Mouse (Mus musculus) heart, embryonic 16.5 days (tissue): ENCODE data around the gene Cacna1c. TPM values are rescaled to one million over a fixed set of nuclear protein-coding genes. Genes with fewer than 3 reads are reported as not detected.

ENCODE experiments used
- ATAC-seq: fragments of 200-750 bp; cut with Nextera tagmentation; replicated peaks from 2 replicates; pipeline ENCODE4 v1.8.0; 2017; ENCODE audit warnings: moderate number of reproducible peaks; ENCODE audit not compliant: insufficient read depth, low FRiP score; ENCODE audit errors: extremely low read depth
- H3K27ac ChIP-seq: fragments of 300-500 bp; sonication (generic); 2 replicates; pipeline ENCODE4 v1.5.1; 2014; ENCODE audit warnings: mild to moderate bottlenecking, low read length, control low read depth, moderate library complexity
- H3K27me3 ChIP-seq: fragments of 300-500 bp; sonication (generic); 2 replicates; pipeline ENCODE4 v1.6.1; 2014; ENCODE audit warnings: low read length, mixed read lengths; ENCODE audit not compliant: control insufficient read depth, insufficient read depth
- H3K36me3 ChIP-seq: fragments of 300-500 bp; sonication (generic); 2 replicates; pipeline ENCODE4 v1.6.1; 2014; ENCODE audit not compliant: control insufficient read depth, insufficient read depth
- H3K4me1 ChIP-seq: fragments of 300-500 bp; sonication (generic); 2 replicates; pipeline ENCODE4 v1.6.1; 2014; ENCODE audit warnings: low read length, mixed read lengths; ENCODE audit not compliant: control insufficient read depth, insufficient read depth
- H3K4me2 ChIP-seq: fragments of 300-500 bp; sonication (generic); 2 replicates; pipeline ENCODE4 v1.6.1; 2014; ENCODE audit warnings: low read depth, mild to moderate bottlenecking, control low read depth, low read length
- H3K4me3 ChIP-seq: fragments of 300-500 bp; sonication (generic); 2 replicates; pipeline ENCODE4 v1.5.1; 2014; ENCODE audit warnings: mild to moderate bottlenecking, control low read depth, low read length
- H3K9ac ChIP-seq: fragments of 300-500 bp; sonication (generic); 2 replicates; pipeline ENCODE4 v1.6.1; 2014; ENCODE audit warnings: low read length, control low read depth
- H3K9me3 ChIP-seq: fragments of 300-500 bp; sonication (generic); replicated peaks from 2 replicates; pipeline ENCODE4 v1.6.1; 2016; ENCODE audit warnings: low read length; ENCODE audit not compliant: control insufficient read depth
- WGBS: fragments of 180-500 bp; shearing (Covaris S2); extraction: QIAGEN DNeasy Blood & Tissue Kit; methylation state at CpG from one replicate; pipeline ENCODE4 v1.1.7; 2014; 5-methylcytosine and 5-hydroxymethylcytosine counted together
- polyA plus RNA-seq: library from polyadenylated mRNA; unstranded; fragments of >200 nt; fragmentation: Nextera tagmentation; extraction: Ambion mirVana; gene quantifications from 2 replicates; pipeline ENCODE4 v1.2.1, GENCODE M21; 2015

The Cacna1c gene
- polyA plus RNA-seq, 1 experiment from 2014 or later = 66.2 TPM

DNA sequence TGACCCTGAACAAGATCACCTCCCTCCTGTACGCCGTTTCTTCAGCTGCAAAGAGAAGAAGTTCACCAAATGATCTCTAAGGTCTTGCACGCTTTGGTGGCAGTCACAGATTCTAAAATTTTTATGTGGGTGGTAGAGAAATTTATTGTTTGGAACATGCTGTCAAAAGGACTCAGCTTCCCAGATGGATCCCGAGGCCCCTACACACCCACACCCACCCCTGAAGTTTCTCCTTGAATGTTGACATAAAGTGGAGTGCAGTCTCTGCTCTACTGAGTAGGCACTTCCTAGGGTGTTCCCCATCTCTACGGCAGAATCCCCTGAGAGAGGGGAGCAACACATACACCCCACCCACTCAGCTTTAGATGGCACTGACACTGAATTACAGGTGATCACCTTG, 127.1 kb downstream of the Cacna1c start:
- Histone ChIP-seq H3K36me3 (no peaks in the 10 kb centered on the region), H3K9me3 (no peaks in the 10 kb centered on the region), H3K27me3 (no peaks in the 10 kb centered on the region), H3K4me3 (no peak overlapping the region), H3K27ac (no peak overlapping the region), H3K4me2 (no peak overlapping the region), H3K4me1 (peaks cover 80% of the 10 kb centered on the region), H3K9ac (no peak overlapping the region)
- no peak for ATAC-seq
- 79% methylated on average over 5 of the region's 5 CpGs for WGBS

DNA sequence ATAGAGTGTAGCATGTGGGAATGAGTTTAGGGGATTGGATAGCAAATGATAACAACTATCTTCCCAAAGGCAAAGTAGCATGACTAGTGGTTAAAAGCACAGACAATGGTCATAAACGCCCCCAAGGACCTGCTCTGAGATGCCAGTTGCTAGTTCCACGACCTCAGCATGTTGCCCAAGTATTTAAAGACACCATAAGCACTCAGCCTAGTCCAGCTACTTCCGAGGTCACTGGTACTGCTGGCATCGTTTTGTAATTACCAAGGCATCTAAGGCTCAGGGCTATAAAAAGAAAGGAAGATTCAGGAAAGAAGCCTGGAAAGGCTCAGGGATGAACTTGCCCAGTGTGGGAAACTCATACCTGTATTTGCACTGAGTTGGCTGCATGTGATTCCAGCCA, 127.6 kb downstream of the Cacna1c start:
- H3K9me3 ChIP-seq = no peaks in the 10 kb centered on the region
- peaks cover 81% of the 10 kb centered on the region for H3K4me1 ChIP-seq
- H3K4me3 ChIP-seq = no peak overlapping the region
- no peaks in the 10 kb centered on the region for H3K27me3 ChIP-seq
- no peak overlapping the region for H3K4me2 ChIP-seq
- WGBS = 57% methylated on average over 4 of the region's 4 CpGs
- no peak overlapping the region for H3K27ac ChIP-seq
- H3K9ac ChIP-seq = no peak overlapping the region
- no peak for ATAC-seq
- no peaks in the 10 kb centered on the region for H3K36me3 ChIP-seq

DNA sequence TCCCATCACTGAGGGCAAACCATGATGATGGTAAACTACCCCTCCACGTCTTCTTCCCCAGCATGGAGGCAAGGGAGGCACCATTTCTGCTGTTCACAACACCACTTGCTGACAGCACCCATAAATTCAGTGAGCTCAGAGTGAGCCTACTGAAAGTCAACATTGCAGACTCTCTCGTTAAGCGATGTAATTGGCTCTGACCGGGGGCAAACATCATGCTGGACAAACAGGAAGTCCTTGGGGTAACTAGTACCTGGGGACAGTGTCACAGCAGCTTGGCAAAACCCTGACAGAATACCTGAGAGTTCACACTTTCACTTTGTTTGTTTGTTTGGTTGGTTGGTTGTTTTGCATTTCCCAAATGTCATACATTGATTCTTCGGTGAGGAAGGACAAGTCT, 131.3 kb downstream of the Cacna1c start:
- Histone ChIP-seq H3K36me3 (no peaks in the 10 kb centered on the region), H3K4me3 (no peak overlapping the region), H3K4me2 (no peak overlapping the region), H3K27ac (no peak overlapping the region), H3K9ac (no peak overlapping the region), H3K4me1 (peaks cover 70% of the 10 kb centered on the region), H3K27me3 (no peaks in the 10 kb centered on the region), H3K9me3 (no peaks in the 10 kb centered on the region)
- ATAC-seq = no peak
- WGBS = 76% methylated on average over 5 of the region's 5 CpGs

DNA sequence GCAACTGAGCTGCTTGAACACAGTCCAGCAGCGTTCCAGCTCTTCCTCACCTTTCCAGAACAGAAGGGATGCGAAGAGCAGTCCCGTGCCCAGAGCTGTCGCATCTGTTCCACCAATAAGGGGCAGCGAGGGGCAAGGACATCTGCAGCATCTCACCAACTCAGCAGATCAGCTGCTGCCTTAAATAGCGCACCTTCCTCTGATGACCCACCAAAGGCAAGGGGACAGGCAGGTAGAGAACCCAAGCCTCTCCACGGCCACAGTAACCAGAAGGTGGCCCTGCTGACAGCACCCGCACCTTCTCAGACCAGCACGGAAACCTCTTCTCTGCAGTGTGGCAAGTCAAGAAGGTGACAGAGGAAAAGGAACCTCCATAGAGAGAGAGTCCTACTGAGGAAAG, 131.8 kb downstream of the Cacna1c start:
- no peak for ATAC-seq
- WGBS = 63% methylated on average over 9 of the region's 9 CpGs
- H3K9ac ChIP-seq = no peak overlapping the region
- H3K36me3 ChIP-seq = no peaks in the 10 kb centered on the region
- no peak overlapping the region for H3K27ac ChIP-seq
- H3K4me2 ChIP-seq = no peak overlapping the region
- peaks cover 70% of the 10 kb centered on the region for H3K4me1 ChIP-seq
- no peaks in the 10 kb centered on the region for H3K27me3 ChIP-seq
- H3K9me3 ChIP-seq = no peaks in the 10 kb centered on the region
- H3K4me3 ChIP-seq = no peak overlapping the region

DNA sequence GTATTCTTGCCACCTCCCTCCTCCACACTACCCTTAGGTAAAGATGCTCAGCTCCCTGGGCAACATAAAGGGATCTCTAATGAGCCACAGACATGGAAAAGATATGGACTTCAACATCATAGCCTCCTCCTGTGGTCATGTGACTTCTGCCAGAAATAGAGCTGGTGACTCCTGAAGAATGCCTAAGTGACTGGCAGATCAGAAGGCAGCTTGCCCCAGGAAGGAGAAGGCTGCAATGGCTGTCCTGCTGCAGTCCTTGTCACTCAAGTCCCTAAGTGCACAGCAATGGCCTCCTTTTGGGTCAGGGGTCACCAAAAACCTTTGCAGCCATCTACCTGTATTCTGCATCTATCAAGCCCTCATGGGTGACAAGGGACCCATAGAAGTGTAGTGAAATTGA, 133.5 kb downstream of the Cacna1c start:
- peak overlapping the region; percentile 43 for H3K27ac ChIP-seq

DNA sequence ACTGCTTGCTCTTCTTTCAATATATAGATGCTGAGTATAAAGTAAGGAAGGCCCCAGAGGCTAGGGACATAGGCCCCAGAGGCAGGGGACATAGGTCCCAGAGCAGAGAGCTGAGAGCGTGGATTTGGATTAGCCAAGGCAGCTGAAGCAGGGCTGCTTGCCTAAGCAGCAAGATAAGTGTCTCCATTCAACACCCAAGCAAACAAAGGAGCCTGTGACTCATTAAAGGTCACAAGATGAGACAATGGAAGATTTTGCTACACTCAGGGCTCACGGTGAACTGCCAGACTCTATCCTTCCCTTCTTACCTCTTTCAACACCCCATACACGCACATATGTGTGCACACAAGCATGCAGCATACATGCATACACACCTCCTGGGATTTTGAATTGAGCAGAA, 137.3 kb downstream of the Cacna1c start:
- H3K4me1 ChIP-seq = peaks cover 81% of the 10 kb centered on the region
- H3K27ac ChIP-seq = peak overlapping the region; percentile 42
- H3K4me3 ChIP-seq = no peak overlapping the region
- H3K9me3 ChIP-seq = no peaks in the 10 kb centered on the region
- 33% methylated on average over 3 of the region's 3 CpGs for WGBS
- peaks cover 8% of the 10 kb centered on the region for H3K36me3 ChIP-seq
- H3K9ac ChIP-seq = no peak overlapping the region
- no peak for ATAC-seq
- no peak overlapping the region for H3K4me2 ChIP-seq
- H3K27me3 ChIP-seq = no peaks in the 10 kb centered on the region

More for the DNA sequence above, 133.5 kb downstream of the Cacna1c start:
- no peak for ATAC-seq
- peak overlapping the region; percentile 22; the same call in 1 of the 2 replicates for H3K9ac ChIP-seq
- peaks cover 78% of the 10 kb centered on the region for H3K4me1 ChIP-seq
- no peak overlapping the region for H3K4me2 ChIP-seq
- no peaks in the 10 kb centered on the region for H3K9me3 ChIP-seq
- no peaks in the 10 kb centered on the region for H3K27me3 ChIP-seq
- no peak overlapping the region for H3K4me3 ChIP-seq
- no peaks in the 10 kb centered on the region for H3K36me3 ChIP-seq

DNA sequence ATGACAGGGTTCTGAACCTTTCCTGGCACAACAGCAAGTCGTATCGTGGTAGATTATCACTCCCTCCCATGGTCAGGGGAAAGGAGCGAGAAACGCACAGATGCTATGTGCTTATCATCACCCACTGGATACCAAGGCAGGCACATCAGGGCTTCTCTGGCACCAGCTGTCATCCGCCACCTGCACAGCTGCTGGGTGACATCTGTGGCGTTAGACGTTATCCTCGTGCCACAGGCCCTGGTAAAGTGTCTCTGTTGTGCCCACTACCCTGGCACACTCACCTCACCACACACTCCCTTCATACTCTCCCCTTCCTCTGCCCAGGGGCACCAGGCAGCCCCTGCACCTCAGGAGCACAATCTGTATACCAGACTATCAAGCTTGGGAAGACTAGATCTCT, 137.8 kb downstream of the Cacna1c start:
- Histone ChIP-seq H3K36me3 (peaks cover 8% of the 10 kb centered on the region), H3K27ac (peak overlapping the region; percentile 42), H3K9ac (no peak overlapping the region), H3K4me1 (peaks cover 77% of the 10 kb centered on the region), H3K4me2 (no peak overlapping the region), H3K4me3 (no peak overlapping the region), H3K9me3 (no peaks in the 10 kb centered on the region), H3K27me3 (no peaks in the 10 kb centered on the region)
- ATAC-seq = no peak
- WGBS = 50% methylated on average over 8 of the region's 8 CpGs

DNA sequence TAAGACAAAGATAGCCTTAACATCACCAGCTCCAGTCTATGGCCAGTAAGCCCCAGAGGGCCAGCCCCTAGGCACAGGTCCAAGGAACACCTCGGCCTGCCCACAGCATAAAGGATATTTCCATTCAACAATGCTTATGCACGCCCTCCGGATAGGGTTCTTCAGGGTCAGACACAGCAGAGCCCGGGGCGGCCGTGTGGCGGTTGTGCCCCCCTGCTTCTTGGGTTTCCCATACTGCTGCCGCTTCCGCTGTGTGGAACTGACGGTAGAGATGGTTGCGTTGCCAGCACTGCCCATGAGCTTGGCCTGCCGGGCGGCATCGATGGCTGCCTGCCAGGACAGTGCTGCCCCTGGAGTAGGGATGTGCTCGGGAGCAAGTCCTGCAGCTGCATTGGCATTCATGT, 139.1 kb downstream of the Cacna1c start:
- Histone ChIP-seq H3K9ac (no peak overlapping the region), H3K27ac (peak overlapping the region; percentile 58), H3K4me2 (no peak overlapping the region), H3K36me3 (peaks cover 8% of the 10 kb centered on the region), H3K9me3 (no peaks in the 10 kb centered on the region), H3K27me3 (no peaks in the 10 kb centered on the region), H3K4me3 (no peak overlapping the region), H3K4me1 (peaks cover 73% of the 10 kb centered on the region)
- peak; percentile 35 for ATAC-seq
- 47% methylated on average over 15 of the region's 15 CpGs for WGBS

DNA sequence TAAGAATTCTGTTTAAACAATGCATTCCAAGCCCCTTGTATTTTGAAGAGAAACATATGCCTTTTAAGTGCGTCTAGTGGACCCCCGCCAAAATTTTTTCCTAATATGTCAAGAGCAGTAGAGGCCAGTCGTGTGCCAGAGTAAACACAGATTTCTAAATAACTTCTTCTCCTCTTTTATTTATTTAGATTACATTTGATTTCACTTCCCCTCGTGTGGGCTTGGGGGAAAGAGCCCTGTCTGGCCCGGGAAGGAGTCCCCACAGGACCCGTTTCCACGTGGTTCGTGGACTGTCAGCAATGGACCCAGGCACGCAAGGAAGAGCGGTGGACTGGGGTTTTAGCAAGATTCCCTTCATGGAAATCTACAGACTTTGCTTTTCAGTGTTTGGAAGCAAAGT, 143.4 kb downstream of the Cacna1c start:
- 60% methylated on average over 10 of the region's 10 CpGs for WGBS
- H3K36me3 ChIP-seq = peaks cover 8% of the 10 kb centered on the region
- peaks cover 50% of the 10 kb centered on the region for H3K4me1 ChIP-seq
- no peaks in the 10 kb centered on the region for H3K9me3 ChIP-seq
- no peak overlapping the region for H3K9ac ChIP-seq
- H3K4me3 ChIP-seq = no peak overlapping the region
- H3K4me2 ChIP-seq = peak overlapping the region; percentile 36
- H3K27me3 ChIP-seq = no peaks in the 10 kb centered on the region
- H3K27ac ChIP-seq = peak overlapping the region; percentile 43; the same call in 1 of the 2 replicates
- ATAC-seq = no peak

DNA sequence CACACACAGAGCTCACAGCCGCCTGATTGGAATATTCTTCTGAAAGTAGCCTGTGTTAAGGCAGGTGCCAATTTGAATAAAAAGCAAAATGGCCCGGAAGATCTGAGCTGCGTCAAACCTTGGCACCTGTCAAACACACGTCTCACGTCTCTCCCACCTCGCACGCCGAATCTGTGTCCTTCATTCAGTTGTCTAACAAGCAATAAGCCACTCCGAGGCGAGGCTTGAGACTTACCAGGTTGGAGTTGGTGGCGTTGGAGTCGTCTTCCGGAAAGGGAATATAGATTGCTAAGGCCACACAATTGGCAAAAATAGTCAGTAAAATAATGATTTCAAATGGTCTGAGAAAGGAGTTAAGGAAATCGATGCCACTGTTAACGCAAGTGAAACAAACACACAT, 143.9 kb downstream of the Cacna1c start:
- ATAC-seq = no peak
- WGBS = 53% methylated on average over 15 of the region's 15 CpGs
- Histone ChIP-seq H3K9ac (no peak overlapping the region), H3K9me3 (no peaks in the 10 kb centered on the region), H3K4me2 (no peak overlapping the region), H3K27ac (peak overlapping the region; percentile 45), H3K4me1 (peaks cover 45% of the 10 kb centered on the region), H3K36me3 (peaks cover 8% of the 10 kb centered on the region), H3K27me3 (no peaks in the 10 kb centered on the region), H3K4me3 (no peak overlapping the region)
